14 mouse cellular contexts compared by ENCODE assay signal in genomic region chr2:5499620-5500019, GRCm38 (mm10).
DNase-seq lines count a peak whose midpoint lies in the region; TF ChIP-seq lines count a peak whose summit lies in the region.
"Had no signal": no experiment of that assay in that cellular context is flagged by ENCODE, and none has a peak within 500 bp of the region (broad histone marks: within the 10 kb centered on the region; RNA-seq: fewer than 3 reads in every experiment).

No protein-coding gene starts in this region.

- TF ChIP-seq POLR2A in kidney, adult 2 months (IDR thresholded peaks at IDR 0.05; ENCODE audit: low read depth, low read length): no peak

- H3K36me3 ChIP-seq in kidney, adult 2 months (ENCODE audit: control insufficient read depth, insufficient read depth, low read length): no peaks in the 10 kb centered on the region
- H3K36me3 ChIP-seq: liver, embryonic 13.5 days; neural tube, embryonic 12.5 days had no signal

- H3K27me3 ChIP-seq in kidney, adult 2 months (replicated peaks; ENCODE audit: control insufficient read depth, insufficient read depth, low read length): no peaks in the 10 kb centered on the region
- H3K27me3 ChIP-seq: liver, embryonic 13.5 days; neural tube, embryonic 12.5 days had no signal

- no peak overlapping the region for H3K27ac ChIP-seq in left cerebral cortex, adult 2 months
- no peak overlapping the region for H3K27ac ChIP-seq in kidney, adult 2 months (ENCODE audit: insufficient read depth, low read depth, low read length)
- H3K27ac ChIP-seq: liver, embryonic 13.5 days; neural tube, embryonic 12.5 days had no signal

- DNase-seq in adrenal gland, postnatal 10 days: peak; percentile 18
- DNase-seq in adrenal gland, postnatal 25 days: no peak
- peak; percentile 32 for DNase-seq in left cerebral cortex, postnatal 4 days
- no peak for DNase-seq in left cerebral cortex, adult 2 months (ENCODE audit: extremely low spot score in 1 of 2, low spot score in 2 of 2)
- peak; percentile 3 to 28 for DNase-seq in gastrocnemius, adult 8-10 months (ENCODE audit: low spot score in 2 of 2)
- DNase-seq in heart, postnatal 4 days: peak; percentile 12
- no peak for DNase-seq in kidney, adult 2 months
- no peak for DNase-seq in layer of hippocampus, adult 9-11 months
- DNase-seq: adrenal gland, adult 8-10 months; cerebellum, adult 9-11 months; kidney, postnatal 4 days; liver, embryonic 13.5 days; thymus, postnatal 14 days had no signal

- WGBS in kidney, adult 2 months: 73% methylated on average over 4 of the region's 4 CpGs

- TF ChIP-seq CTCF in left cerebral cortex, adult 2 months (IDR thresholded peaks at IDR 0.05): no peak
- TF ChIP-seq CTCF in kidney, adult 2 months (conservative IDR thresholded peaks at IDR 0.05; ENCODE audit: insufficient read depth, insufficient read length, low read depth, low read length): no peak

- no peak overlapping the region for H3K4me3 ChIP-seq in left cerebral cortex, adult 2 months
- no peak overlapping the region for H3K4me3 ChIP-seq in kidney, adult 2 months (ENCODE audit: insufficient read depth, low read depth, low read length)
- H3K4me3 ChIP-seq: liver, embryonic 13.5 days; neural tube, embryonic 12.5 days had no signal

- intact Hi-C loops in left cerebral cortex, postnatal 4 days (cut with DNase I): no loop called here
- intact Hi-C loops in left cerebral cortex, adult 2 months (cut with DNase I): no loop called here

- H3K4me1 ChIP-seq in kidney, adult 2 months (ENCODE audit: control insufficient read depth, insufficient read depth, low read length): no peaks in the 10 kb centered on the region
- H3K4me1 ChIP-seq: liver, embryonic 13.5 days; neural tube, embryonic 12.5 days had no signal

Comparison
In these comparisons a context has a peak if more than half of its experiments do, and no peak if none do; other contexts are left out.
1. DNase-seq: peak in adrenal gland, postnatal 10 days (single experiment), left cerebral cortex, postnatal 4 days (single experiment), gastrocnemius, adult 8-10 months (2 of 2) and heart, postnatal 4 days (single experiment); none in adrenal gland, postnatal 25 days (single experiment), left cerebral cortex, adult 2 months (0 of 2), kidney, adult 2 months (single experiment) and layer of hippocampus, adult 9-11 months (single experiment).